Mouse (Mus musculus) erythroblast, embryonic 14.5 days (primary cell): ENCODE results near the gene A930018P22Rik.

ENCODE experiments used
- GATA1 ChIP-seq: IDR thresholded peaks from 2 replicates; pipeline ENCODE4 v1.6.1; 2012; ENCODE audit warnings: low read length, inconsistent platforms, mixed read lengths
- TAL1 ChIP-seq: IDR thresholded peaks from 3 replicates; pipeline ENCODE4 v1.6.1; 2012; ENCODE audit warnings: low read length, inconsistent platforms, mixed read lengths

DNA sequence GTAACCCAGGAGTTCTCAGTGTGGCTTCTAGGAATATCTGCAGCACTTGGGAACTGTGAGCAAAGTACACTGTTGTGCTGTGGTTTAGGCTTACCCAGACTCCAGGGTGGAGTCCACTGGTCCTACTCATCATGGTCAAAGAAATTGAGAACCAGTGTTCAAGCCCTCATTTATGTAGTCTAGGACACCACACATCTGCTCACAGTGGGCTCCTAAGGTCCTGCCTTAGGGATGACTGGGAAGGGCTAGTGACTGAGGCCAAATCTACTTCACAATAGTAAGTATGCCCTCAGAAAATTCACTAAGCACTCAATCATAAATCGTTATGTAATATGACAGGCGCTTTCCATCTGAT, 23.4 kb upstream of the A930018P22Rik start:
- TF ChIP-seq TAL1 (no peak), GATA1 (no peak)
